Mouse (Mus musculus) megakaryocyte, embryonic 14.5 days (primary cell): ENCODE results near the gene Tcp1. TPM values are rescaled to one million over a fixed set of nuclear protein-coding genes. Genes with fewer than 3 reads are reported as not detected.
"Not testable (repeated sequence)": the region's sequence is repeated elsewhere in the genome, so short reads cannot be mapped to it uniquely, and the experiment has no call there.

Source experiments
- H3K27me3 ChIP-seq: replicated peaks from 2 replicates; pipeline ENCODE3; 2012; ENCODE audit warnings: inconsistent platforms
- H3K36me3 ChIP-seq: replicated peaks from 2 replicates; pipeline ENCODE3; 2012; ENCODE audit warnings: low read length, inconsistent platforms, mixed read lengths
- H3K4me1 ChIP-seq: 2 replicates; pipeline ENCODE4 v1.6.1; 2012; ENCODE audit warnings: inconsistent platforms
- H3K4me3 ChIP-seq: replicated peaks from 2 replicates; pipeline ENCODE3; 2012; ENCODE audit warnings: moderate library complexity, mild to moderate bottlenecking, inconsistent platforms
- H3K9me3 ChIP-seq: 2 replicates; pipeline ENCODE4 v1.6.1; 2012; ENCODE audit warnings: inconsistent platforms
- FLI1 ChIP-seq: IDR thresholded peaks from 2 replicates; pipeline ENCODE4 v1.6.1; 2012; ENCODE audit warnings: low read length, inconsistent platforms, mixed read lengths
- GATA1 ChIP-seq: IDR thresholded peaks from 3 replicates; pipeline ENCODE4 v1.6.1; 2012; ENCODE audit warnings: mixed read lengths, low read length, inconsistent platforms, borderline replicate concordance
- polyA plus RNA-seq: library from polyadenylated mRNA; stranded (reverse); fragments of >175 nt; gene quantifications from 2 replicates; pipeline ENCODE4 v1.2.3, GENCODE M21; 2012; ENCODE audit warnings: low replicate concordance; ENCODE audit not compliant: insufficient read depth

The Tcp1 gene
- polyA plus RNA-seq, 1 experiment = 12.9 TPM

GRCm38 (mm10) chr17:12891054-12891453, 24.4 kb upstream of the Tcp1 start:
- Histone ChIP-seq H3K27me3 (no peaks in the 10 kb centered on the region), H3K36me3 (peaks cover 79% of the 10 kb centered on the region), H3K4me3 (no peak overlapping the region), H3K9me3 (no peaks in the 10 kb centered on the region), H3K4me1 (no peaks in the 10 kb centered on the region)
- TF ChIP-seq GATA1 (no peak), FLI1 (no peak)

GRCm38 (mm10) chr17:12892033-12892432, 23.5 kb upstream of the Tcp1 start:
- H3K4me1 ChIP-seq = no peaks in the 10 kb centered on the region
- H3K4me3 ChIP-seq = no peak overlapping the region
- TF ChIP-seq GATA1 = no peak
- TF ChIP-seq FLI1 = no peak
- H3K36me3 ChIP-seq = peaks cover 86% of the 10 kb centered on the region
- no peaks in the 10 kb centered on the region for H3K9me3 ChIP-seq
- H3K27me3 ChIP-seq = no peaks in the 10 kb centered on the region

- Histone ChIP-seq H3K27me3 (no peaks in the 10 kb centered on the region), H3K36me3 (peaks cover 73% of the 10 kb centered on the region), H3K4me1 (no peaks in the 10 kb centered on the region; the same call in 1 of the 2 replicates), H3K4me3 (no peak overlapping the region), H3K9me3 (no peaks in the 10 kb centered on the region)
- TF ChIP-seq FLI1 (no peak), GATA1 (no peak)
These were observed 17.8 kb upstream of the Tcp1 start for GRCm38 (mm10) chr17:12897674-12898073.

DNA sequence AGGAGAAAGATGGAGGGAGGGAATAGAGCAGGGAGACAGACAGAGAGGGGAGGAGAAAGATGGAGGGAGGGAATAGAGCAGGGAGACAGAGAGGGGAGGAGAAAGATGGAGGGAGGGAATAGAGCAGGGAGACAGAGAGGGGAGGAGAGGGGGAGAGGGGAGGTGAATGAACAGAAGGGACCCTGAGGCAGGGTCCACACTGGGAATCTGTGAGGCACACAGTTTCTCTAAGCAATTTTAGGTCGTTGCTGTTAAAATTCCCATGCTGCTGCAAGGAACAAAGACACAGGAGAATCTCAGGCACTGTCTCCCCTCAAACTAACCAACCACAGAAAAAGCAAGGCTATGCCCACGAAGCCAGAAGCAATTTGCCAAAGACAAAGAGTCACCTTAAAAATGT, 16.9 kb upstream of the Tcp1 start:
- H3K4me1 ChIP-seq, H3K27me3 ChIP-seq, H3K4me3 ChIP-seq, H3K9me3 ChIP-seq: not testable (repeated sequence)
- H3K36me3 ChIP-seq = peaks cover 76% of the 10 kb centered on the region

GRCm38 (mm10) chr17:12902291-12902690, 13.2 kb upstream of the Tcp1 start:
- Histone ChIP-seq H3K9me3 (no peaks in the 10 kb centered on the region), H3K4me1 (no peaks in the 10 kb centered on the region; the same call in 1 of the 2 replicates), H3K27me3 (no peaks in the 10 kb centered on the region), H3K4me3 (no peak overlapping the region), H3K36me3 (peaks cover 74% of the 10 kb centered on the region)
- TF ChIP-seq GATA1 = no peak
- TF ChIP-seq FLI1 = no peak

DNA sequence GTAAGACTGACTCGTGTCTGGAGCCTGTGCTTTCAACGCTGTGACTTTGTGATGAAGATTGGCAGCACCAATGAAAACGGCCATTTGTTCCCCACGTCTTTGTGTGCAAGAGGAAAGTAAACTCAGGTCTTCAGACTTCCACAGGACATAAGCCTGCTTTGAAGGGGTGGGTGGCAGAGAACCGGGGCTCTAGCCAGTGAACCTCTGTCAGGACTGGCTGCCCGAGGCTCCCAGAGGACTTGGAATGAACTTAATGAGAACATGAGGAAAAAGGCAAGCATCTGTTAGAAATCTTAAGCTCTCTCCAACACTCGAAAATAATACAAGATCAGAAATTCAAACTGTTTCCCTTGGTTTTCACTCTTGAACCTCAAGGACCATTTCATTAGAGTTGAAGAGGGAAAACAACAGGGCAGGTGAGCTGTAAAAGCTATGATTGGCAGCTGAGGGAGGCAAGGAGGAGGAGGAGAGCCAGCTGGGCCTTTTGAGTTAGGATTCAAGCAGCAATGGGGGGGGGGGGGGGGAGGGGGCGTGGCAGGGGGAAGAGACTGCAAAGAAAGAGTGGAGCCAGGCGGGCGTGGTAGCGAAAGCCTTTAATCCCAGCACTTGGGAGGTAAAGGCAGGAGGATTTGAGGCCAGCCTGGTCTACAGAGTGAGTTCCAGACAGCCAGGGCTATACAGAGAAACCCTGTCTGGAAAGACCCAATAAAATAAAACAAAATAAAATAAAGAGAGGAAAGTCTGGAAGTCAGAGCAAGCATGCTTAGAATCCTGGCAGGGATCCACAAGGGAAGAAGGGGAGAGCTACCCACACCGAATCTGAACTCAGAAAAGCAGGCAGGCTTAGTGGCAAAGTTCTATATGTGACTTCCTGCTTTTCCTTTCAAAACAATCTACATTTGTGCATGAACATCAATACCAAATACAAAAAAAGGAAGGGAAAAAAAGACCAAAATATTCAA, 11.8 kb upstream of the Tcp1 start:
- Histone ChIP-seq H3K4me1 (no peaks in the 10 kb centered on the region; the same call in 1 of the 2 replicates), H3K27me3 (no peaks in the 10 kb centered on the region), H3K4me3 (no peak overlapping the region), H3K9me3 (no peaks in the 10 kb centered on the region), H3K36me3 (peaks cover 76% of the 10 kb centered on the region)
- no peak for TF ChIP-seq GATA1

GRCm38 (mm10) chr17:12904349-12904748, 11.2 kb upstream of the Tcp1 start:
- H3K9me3 ChIP-seq = no peaks in the 10 kb centered on the region
- H3K27me3 ChIP-seq = no peaks in the 10 kb centered on the region
- TF ChIP-seq FLI1 (no peak), GATA1 (no peak)
- no peak overlapping the region for H3K4me3 ChIP-seq
- peaks cover 76% of the 10 kb centered on the region for H3K36me3 ChIP-seq
- H3K4me1 ChIP-seq = no peaks in the 10 kb centered on the region; the same call in 1 of the 2 replicates

- no peak for TF ChIP-seq GATA1
- TF ChIP-seq FLI1 = no peak
- Histone ChIP-seq H3K4me1 (no peaks in the 10 kb centered on the region; the same call in 1 of the 2 replicates), H3K36me3 (peaks cover 78% of the 10 kb centered on the region), H3K27me3 (no peaks in the 10 kb centered on the region), H3K9me3 (no peaks in the 10 kb centered on the region), H3K4me3 (no peak overlapping the region)
These were observed 9.7 kb upstream of the Tcp1 start for GRCm38 (mm10) chr17:12905810-12906209.

- H3K36me3 ChIP-seq = peaks cover 78% of the 10 kb centered on the region
- TF ChIP-seq FLI1 (no peak), GATA1 (no peak)
- no peak overlapping the region for H3K4me3 ChIP-seq
- no peaks in the 10 kb centered on the region for H3K27me3 ChIP-seq
- no peaks in the 10 kb centered on the region for H3K9me3 ChIP-seq
- no peaks in the 10 kb centered on the region; the same call in 1 of the 2 replicates for H3K4me1 ChIP-seq
These were observed 9.1 kb upstream of the Tcp1 start for GRCm38 (mm10) chr17:12906436-12906835.

DNA sequence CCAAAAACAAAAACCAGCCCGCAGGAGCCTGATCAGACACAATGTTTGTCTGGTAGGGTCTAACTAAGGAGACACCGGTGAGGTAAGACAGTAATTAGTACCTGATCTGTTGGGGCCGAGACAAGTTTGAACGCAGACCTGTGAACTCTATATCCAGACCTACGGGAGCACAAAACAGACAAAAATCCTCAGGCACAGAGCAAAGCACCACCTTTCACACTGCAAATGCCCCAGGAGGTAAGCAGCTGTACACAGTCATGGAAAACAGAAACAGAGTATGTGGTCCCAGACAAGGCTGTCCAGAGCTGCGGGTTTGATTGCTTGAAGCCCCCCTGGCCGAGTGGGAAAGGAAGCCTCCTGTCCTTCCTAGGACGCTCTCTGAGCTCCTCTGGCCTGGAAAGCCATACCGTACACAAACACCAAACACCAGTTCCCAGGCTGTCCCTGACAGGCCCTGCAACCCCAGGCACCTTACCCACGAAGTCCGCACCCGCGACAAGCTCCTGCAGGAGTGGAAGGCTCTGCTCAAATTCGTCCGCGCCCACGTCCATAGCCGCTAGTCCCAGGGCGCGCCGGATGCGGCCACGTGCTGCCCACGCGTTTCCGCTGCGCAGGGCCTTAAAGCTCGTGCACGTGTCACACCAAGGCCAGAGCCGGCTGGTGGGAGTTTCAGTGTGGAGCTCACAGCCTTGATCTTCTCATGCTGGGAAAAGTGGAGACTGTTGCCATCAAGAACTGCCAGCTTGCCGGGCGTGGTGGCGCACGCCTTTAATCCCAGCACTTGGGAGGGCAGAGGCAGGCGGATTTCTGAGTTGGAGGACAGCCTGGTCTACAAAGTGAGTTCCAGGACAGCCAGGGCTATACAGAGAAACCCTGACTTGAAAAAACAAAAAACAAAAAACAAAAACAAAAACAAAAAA, 5.9 kb upstream of the Tcp1 start, which contains the start of gene Pnldc1:
Gene Pnldc1, minus strand, starts transcription at position 870 of the 920 bp plus-strand sequence.
- H3K4me3 ChIP-seq = no peak within 1 kb of the TSS
- peaks cover 81% of the 10 kb centered on the region for H3K36me3 ChIP-seq
- H3K4me1 ChIP-seq = peaks cover 14% of the 10 kb centered on the region; the same call in 1 of the 2 replicates
- no peaks in the 10 kb centered on the region for H3K27me3 ChIP-seq
- no peaks in the 10 kb centered on the region for H3K9me3 ChIP-seq
- no peak for TF ChIP-seq FLI1
- TF ChIP-seq GATA1 = no peak
